Mouse (Mus musculus): Measurements from ENCODE around the gene Wrap53.

The Wrap53 gene

GRCm38 (mm10) chr11:69601768-69602167 lies 21.7 kb upstream of the Wrap53 start:
- DNase-seq (ENCODE audit: low read depth): no peak

DNA sequence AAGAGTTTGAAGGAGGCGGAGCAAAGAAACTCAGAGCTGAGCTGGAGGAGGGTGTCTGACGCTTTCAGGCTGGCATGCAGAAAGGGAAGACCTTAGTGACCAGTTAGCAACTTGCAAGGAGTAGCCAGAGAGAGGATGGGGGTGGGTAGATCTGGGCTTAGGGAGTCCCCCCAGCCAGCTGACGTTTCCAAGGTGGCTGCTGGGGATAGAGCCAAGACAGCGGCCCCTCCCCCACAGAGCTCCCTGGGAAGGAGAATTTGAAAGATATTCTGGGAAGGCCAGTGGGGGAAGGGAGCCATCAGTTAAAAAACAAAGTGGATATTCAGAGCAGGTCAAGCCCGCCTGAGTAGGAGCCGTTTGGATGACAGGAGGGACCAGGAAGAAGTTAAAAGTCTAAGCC lies 20.0 kb upstream of the Wrap53 start:
- no peak for DNase-seq (ENCODE audit: low read depth)

GRCm38 (mm10) chr11:69599436-69599835 lies 19.4 kb upstream of the Wrap53 start:
- no peak for DNase-seq (ENCODE audit: low read depth)

- DNase-seq (ENCODE audit: low read depth): no peak
Measured at GRCm38 (mm10) chr11:69594853-69595252, 14.8 kb upstream of the Wrap53 start.

- DNase-seq (ENCODE audit: low read depth): no peak
Measured at GRCm38 (mm10) chr11:69592799-69593198, 12.7 kb upstream of the Wrap53 start.

- no peak for DNase-seq (ENCODE audit: low read depth)
Measured at GRCm38 (mm10) chr11:69591899-69592637, 12.0 kb upstream of the Wrap53 start.

DNA sequence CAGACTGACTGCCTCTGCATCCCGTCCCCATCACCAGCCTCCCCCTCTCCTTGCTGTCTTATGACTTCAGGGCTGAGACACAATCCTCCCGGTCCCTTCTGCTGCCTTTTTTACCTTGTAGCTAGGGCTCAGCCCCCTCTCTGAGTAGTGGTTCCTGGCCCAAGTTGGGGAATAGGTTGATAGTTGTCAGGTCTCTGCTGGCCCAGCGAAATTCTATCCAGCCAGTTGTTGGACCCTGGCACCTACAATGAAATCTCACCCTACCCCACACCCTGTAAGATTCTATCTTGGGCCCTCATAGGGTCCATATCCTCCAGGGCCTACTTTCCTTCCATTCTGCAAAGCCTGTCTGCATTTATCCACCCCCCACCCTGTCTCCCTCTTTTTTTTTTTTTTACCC lies 11.4 kb upstream of the Wrap53 start:
- no peak for DNase-seq (ENCODE audit: low read depth)

DNA sequence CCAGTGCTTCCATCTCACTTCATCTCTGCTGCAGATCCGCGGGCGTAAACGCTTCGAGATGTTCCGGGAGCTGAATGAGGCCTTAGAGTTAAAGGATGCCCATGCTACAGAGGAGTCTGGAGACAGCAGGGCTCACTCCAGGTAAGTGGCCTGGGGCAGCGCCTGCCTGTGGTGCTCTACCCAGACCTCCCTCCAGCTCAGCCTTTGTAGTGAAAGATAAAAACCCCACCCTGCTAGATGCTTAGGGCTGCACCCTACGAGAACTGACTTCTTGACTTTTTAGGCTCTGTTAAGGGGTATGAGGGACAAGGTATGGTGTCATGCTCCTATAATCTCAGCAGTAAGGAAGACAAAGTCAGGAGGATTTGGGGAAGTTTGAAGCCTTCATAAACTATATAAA lies 10.6 kb upstream of the Wrap53 start:
- DNase-seq (ENCODE audit: low read depth): no peak

DNA sequence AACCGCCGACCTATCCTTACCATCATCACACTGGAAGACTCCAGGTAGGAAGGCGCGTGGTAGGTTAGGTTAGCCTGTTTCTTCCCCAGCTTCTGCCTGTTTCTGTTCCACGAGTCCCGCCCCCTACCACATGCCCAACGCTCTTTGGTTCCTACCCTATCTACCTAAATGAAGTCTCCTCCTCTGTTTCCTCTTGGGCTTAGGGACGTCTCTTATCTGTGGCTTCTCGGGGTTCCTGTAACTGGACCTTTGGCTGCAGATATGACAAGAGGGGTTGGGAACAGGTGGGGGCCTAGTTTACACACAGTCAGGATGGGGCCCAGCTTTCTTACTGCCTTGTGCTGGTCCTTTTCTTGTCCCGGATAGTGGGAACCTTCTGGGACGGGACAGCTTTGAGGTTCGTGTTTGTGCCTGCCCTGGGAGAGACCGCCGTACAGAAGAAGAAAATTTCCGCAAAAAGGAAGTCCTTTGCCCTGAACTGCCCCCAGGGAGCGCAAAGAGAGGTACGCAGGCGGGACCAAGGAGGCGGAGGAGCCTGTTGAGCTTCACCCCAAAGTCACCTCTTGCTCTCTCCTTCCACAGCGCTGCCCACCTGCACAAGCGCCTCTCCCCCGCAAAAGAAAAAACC lies 9.3 kb upstream of the Wrap53 start:
- no peak for DNase-seq (ENCODE audit: low read depth)

DNA sequence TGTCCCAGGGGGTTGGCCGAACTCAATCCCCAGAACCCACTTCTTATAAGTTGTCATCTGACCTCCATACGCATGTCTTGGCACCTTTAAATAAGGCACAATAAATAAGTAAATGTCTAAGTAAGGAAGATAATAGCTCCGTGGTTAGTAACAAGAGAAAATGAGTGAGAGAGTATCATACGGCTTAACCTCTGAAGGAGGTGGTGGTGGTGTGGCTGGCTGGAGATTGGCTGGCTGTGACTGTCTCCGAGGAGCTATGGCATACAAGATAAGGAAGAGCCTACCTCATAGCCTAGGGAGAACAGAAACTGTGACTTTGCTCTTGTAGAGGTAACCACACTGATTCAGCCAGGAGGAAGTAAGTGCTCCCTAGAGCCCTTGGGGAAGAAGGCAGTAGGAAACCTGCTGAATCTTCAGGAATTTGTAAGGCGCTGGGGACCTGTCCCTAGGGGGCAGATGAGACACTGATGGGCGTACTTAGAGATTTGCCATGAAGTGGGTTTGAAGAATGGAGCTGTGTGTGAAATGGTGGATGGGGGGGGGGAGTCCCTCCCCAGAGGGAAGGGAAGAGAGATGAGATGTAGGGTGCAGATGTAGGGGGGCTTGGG lies 5.8 kb upstream of the Wrap53 start:
- DNase-seq (ENCODE audit: low read depth): no peak

- DNase-seq (ENCODE audit: low read depth): no peak
Measured at GRCm38 (mm10) chr11:69584937-69585336, 4.9 kb upstream of the Wrap53 start.

- no peak for DNase-seq (ENCODE audit: low read depth)
Measured at GRCm38 (mm10) chr11:69584008-69584407, 4.0 kb upstream of the Wrap53 start.

DNA sequence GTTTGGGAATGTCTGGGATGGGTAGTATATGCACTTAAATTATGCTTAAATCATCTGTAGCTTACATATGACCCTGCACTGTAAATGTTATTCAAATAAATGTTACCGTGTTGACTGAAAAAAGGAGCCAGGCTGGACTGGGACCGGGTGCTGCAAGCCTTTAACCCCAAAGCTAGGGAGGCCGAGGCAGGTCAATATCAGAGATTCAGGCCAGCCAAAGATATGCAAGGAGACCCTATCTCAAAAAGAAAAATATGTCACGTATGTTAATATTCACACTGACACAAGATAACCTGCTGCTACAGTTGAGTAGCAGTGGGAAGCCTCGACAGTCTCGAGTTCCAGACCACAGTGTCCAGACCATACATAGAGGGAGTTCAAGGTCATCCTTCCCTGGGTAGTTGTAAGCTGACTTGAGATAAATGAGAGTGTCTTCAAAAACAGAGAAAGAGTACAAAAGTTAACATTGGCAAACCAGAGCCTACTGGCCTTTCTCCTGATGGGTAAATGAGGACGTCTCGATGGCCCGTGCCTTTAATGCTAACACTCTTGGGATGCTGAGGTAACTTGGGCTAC lies 2.3 kb upstream of the Wrap53 start:
- DNase-seq (ENCODE audit: low read depth): no peak

DNA sequence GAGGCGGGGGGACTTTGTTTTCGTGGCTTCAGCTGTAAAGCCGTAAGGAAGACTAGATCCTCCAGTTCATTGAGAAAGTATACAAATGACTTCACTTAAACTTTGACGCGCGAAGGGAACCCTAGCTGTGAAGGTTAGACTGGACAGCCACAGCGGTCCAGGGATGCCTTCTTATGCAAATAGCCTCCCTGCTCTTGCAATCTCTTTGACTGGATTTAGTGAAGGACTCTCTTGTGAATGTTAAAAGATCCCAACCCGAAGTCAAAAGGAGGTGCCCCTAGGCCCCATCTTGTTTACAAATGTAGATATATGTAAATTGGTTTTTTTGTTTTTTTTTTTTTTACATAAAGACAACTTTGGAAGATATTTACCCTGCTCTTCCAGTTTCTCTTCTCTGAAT lies 1.8 kb upstream of the Wrap53 start:
- no peak for DNase-seq (ENCODE audit: low read depth)

- peak; percentile 91 for DNase-seq (ENCODE audit: low read depth)
Measured at GRCm38 (mm10) chr11:69581147-69581688, 1.2 kb upstream of the Wrap53 start.

DNA sequence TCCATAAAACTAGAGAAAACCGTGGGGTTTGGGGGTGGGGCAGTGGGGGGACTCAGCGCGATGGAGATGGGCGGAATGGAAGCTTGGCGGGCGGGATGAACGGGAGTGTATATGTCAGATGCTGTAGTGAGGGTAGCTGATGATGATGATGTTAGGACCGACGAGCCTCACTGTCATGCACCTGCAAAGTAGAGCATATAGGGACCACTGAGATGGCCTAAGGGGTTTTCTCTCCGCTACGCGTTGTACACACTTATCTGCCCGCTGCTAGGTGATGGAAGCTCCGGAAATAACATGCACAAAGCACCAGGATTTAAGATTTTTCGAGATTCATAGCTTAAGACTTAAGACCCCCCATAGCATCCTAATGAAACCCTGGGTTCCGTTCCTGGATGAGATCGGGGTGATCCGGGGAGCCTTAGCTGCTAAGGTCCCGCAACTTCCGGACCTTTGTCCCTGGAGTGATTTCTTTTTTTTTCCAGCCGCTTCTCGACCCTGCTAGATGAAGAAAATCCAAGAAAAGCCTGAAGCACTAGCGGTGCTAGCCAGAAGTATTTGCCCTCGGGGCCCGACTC lies 604 bp upstream of the Wrap53 start:
- no peak for DNase-seq (ENCODE audit: low read depth)

DNA sequence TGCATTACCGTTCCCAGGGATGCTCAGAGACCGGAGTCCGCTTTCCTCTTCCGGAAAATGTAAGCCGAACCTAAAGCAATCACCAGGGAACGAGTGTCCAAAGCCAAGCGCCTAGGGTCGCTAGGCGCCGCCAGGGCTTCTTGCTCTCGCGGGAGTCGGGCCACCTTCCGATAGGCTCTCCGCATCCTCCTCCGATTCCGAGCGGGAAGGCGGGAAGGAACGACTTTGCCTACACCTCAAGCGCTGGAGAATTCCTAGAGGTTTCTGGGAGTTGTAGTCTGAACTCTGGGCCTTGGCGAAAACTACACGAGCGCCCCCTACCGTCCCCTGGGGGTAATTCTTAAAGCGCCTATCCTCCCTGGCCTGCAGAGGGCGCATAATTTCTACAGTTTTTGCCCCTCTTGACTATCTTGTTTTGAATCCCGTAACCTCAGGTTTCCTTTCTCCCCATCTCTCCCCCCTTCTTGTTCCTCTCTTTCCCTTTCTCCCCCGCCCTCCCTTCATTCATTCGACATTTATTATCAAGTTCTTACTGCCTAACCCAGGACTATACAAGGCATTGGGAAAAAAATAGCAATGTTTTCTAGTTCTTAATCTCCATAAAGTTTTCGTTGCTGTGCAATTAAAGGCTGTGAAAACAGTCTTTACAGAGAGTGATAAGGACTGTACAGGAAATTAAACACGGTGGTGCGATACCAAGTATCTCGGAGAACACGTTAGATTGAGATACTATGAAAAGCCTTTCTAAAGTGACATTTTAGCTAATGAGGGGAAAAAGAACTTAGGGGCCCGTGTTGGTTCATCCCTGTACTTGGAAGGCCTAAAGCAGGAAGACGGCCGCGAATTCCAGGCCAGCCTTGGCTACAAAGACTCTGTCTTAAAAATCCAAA lies 682 bp downstream of the Wrap53 start:
- DNase-seq (ENCODE audit: low read depth): peak; percentile 98

DNA sequence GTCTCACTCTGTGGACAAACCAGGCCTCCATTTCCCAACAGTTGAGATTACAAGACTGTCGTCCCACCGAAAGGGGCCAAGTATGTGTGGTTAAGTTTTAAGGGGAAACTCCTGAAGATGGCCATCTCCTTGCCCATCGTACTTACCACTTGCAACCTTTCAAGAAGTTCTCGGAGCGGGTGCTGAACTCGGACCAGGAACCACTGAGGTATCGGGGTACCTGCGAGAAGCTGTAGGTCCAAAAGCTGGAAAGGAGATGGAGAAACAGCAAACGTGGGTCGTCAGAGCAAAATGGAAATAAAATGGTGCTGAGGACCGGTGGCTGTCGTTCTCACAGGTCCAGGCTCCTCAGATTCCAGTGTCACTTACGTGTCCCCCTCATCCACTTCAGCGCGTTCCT lies 1.8 kb downstream of the Wrap53 start:
- DNase-seq (ENCODE audit: low read depth): no peak

GRCm38 (mm10) chr11:69576307-69576706 lies 3.7 kb downstream of the Wrap53 start:
- no peak for DNase-seq (ENCODE audit: low read depth)

- no peak for DNase-seq (ENCODE audit: low read depth)
Measured at GRCm38 (mm10) chr11:69575220-69575619, 4.8 kb downstream of the Wrap53 start.

DNA sequence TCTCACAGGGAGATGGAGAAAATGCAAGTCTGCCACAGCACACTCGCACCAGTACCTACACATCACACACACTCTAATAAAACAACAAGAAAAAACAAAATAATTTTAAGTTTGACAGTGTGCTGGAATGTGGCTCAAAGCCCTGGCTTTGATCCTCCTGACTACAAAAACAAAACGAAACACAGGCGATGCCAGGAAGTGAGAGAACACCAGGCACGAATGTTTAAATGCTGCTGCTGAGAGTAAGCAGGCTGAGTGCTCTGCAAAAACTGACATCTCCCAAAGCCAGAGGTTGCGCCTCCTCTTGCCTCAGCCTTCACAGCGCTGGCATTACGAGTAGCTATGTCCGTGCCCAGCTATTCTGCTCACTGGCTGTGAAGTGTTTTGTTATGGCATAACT lies 14.9 kb downstream of the Wrap53 start:
- DNase-seq (ENCODE audit: low read depth): no peak

Data from c-Kit-positive CD71-positive TER-119-negative erythroid progenitor cells, embryonic 14.5 days (primary cell).